24 mouse cellular contexts compared by ENCODE assay signal in genomic region chr4:43795296-43795695, GRCm38 (mm10). TPM values are rescaled to one million over a fixed set of nuclear protein-coding genes. Genes with fewer than 3 reads are reported as not detected.
"Had no signal": no experiment of that assay in that cellular context is flagged by ENCODE, and none has a peak within 500 bp of the region (broad histone marks: within the 10 kb centered on the region; RNA-seq: fewer than 3 reads in every experiment).

No protein-coding gene starts in this region.

- H3K27me3 ChIP-seq: midbrain, embryonic 12.5 days; neural tube, embryonic 13.5 days; neural tube, embryonic 15.5 days had no signal

- H3K9me3 ChIP-seq: midbrain, embryonic 12.5 days had no signal

- H3K36me3 ChIP-seq: midbrain, embryonic 10.5 days; midbrain, embryonic 12.5 days; neural tube, embryonic 13.5 days; neural tube, embryonic 15.5 days had no signal

- H3K4me3 ChIP-seq: midbrain, embryonic 10.5 days; midbrain, embryonic 12.5 days; myocyte; neural tube, embryonic 13.5 days; neural tube, embryonic 15.5 days had no signal

- H3K27ac ChIP-seq: midbrain, embryonic 10.5 days; midbrain, embryonic 12.5 days; neural tube, embryonic 13.5 days; neural tube, embryonic 15.5 days had no signal

- DNase-seq: lung, embryonic 14.5 days; lung, postnatal 10 days; lung, postnatal 4 days; midbrain, embryonic 14.5 days; retina, postnatal 1 day; right cerebral cortex, adult 18-20 months; right cerebral cortex, postnatal 25 days; right cerebral cortex, postnatal 4 days; spleen, adult 18-20 months; thymus, adult 18-20 months; thymus, postnatal 14 days; thymus, postnatal 36 days had no signal

- H3K4me1 ChIP-seq: midbrain, embryonic 10.5 days; midbrain, embryonic 12.5 days; neural tube, embryonic 13.5 days; neural tube, embryonic 15.5 days had no signal

RNA-seq across cellular contexts. Expression of gene Olfr159, which starts 24.5 kb away (rescaled TPM):
- polyA plus RNA-seq: lung, embryonic 14.5 days; lung, embryonic 16.5 days; midbrain, embryonic 10.5 days; midbrain, embryonic 12.5 days; midbrain, embryonic 14.5 days; midbrain, embryonic 16.5 days; myocyte; neural tube, embryonic 11.5 days; neural tube, embryonic 13.5 days; neural tube, embryonic 15.5 days; small intestine, adult 2 months; stomach, embryonic 14.5 days; stomach, embryonic 16.5 days; thymus, postnatal 0 days had no signal

RNA-seq across cellular contexts. Expression of gene Olfr156, which starts 28.4 kb away (rescaled TPM):
- polyA plus RNA-seq: lung, embryonic 14.5 days; lung, embryonic 16.5 days; midbrain, embryonic 10.5 days; midbrain, embryonic 12.5 days; midbrain, embryonic 14.5 days; midbrain, embryonic 16.5 days; myocyte; neural tube, embryonic 11.5 days; neural tube, embryonic 13.5 days; neural tube, embryonic 15.5 days; small intestine, adult 2 months; stomach, embryonic 14.5 days; stomach, embryonic 16.5 days; thymus, postnatal 0 days had no signal

RNA-seq across cellular contexts. Expression of gene Olfr157, which starts 44.7 kb away (rescaled TPM):
- polyA plus RNA-seq: lung, embryonic 14.5 days; lung, embryonic 16.5 days; midbrain, embryonic 10.5 days; midbrain, embryonic 12.5 days; midbrain, embryonic 14.5 days; midbrain, embryonic 16.5 days; myocyte; neural tube, embryonic 11.5 days; neural tube, embryonic 13.5 days; neural tube, embryonic 15.5 days; stomach, embryonic 14.5 days; stomach, embryonic 16.5 days; thymus, postnatal 0 days had no signal

RNA-seq across cellular contexts. Expression of gene Olfr155, which starts 56.1 kb away (rescaled TPM):
- polyA plus RNA-seq: lung, embryonic 14.5 days; lung, embryonic 16.5 days; midbrain, embryonic 10.5 days; midbrain, embryonic 12.5 days; midbrain, embryonic 14.5 days; midbrain, embryonic 16.5 days; myocyte; neural tube, embryonic 11.5 days; neural tube, embryonic 13.5 days; neural tube, embryonic 15.5 days; small intestine, adult 2 months; stomach, embryonic 14.5 days; stomach, embryonic 16.5 days; thymus, postnatal 0 days had no signal
